Mouse (Mus musculus): ENCODE data around the gene Them5. TPM values are rescaled to one million over a fixed set of nuclear protein-coding genes. Genes with fewer than 3 reads are reported as not detected.
A peak's percentile ranks its signal among the peaks of the same experiment; 100 is the strongest.

The Them5 gene
- polyA plus RNA-seq, 1 experiment: 0.35 TPM

DNA sequence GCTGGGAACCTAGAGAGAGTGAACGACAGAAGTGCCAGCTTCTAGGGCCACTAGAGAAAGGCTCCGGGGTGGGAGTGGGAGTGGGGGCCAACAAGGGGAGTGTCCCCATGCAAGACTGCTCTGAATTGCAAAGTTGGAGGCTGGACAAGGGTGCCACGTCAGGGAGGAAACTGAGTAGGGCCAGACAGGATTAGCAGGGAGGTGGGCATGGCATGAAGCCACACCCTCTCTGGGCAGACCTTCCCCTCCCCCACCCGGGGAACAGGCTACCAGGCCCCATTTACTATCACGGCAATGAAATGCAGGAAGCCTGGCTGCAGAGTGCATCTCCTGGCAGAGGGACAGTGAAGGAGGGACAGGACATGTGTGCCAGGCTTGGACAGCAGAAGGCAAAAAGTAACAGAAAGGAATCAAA is 31.7 kb downstream of the Them5 start:
- peak overlapping the region; percentile 10; the same call in 1 of the 2 replicates for H3K27ac ChIP-seq (ENCODE audit: control insufficient read depth, insufficient read depth, low read length)

DNA sequence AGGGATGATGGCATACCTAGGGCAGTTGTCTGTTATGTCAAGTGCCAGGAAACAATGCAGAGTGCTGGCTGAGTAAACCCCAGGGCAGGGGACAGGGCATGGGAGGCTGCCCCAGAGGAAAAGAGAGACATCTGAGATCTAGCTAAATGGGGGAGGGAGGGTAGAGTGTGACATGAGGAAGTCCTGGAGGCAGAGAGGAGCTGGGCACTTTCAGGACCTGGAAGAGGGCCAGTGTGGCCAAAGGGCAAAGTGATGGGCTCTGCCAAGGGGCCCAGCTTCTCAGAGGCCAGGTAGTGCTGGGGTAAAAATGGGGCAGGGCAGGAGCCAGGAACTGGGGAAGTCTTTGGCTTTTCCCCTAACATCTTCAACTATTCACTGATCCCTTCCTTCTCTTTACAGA is 32.7 kb downstream of the Them5 start:
- DNase-seq: no peak
- Histone ChIP-seq H3K4me1 (replicated peaks; ENCODE audit: control insufficient read depth, insufficient read depth, low read length) (peaks cover 51% of the 10 kb centered on the region), H3K27ac (ENCODE audit: control insufficient read depth, insufficient read depth, low read length) (peak overlapping the region; percentile 97), H3K4me3 (ENCODE audit: control insufficient read depth, insufficient read depth, low read length) (peak overlapping the region; percentile 48), H3K36me3 (ENCODE audit: control insufficient read depth, insufficient read depth, low read length) (no peaks in the 10 kb centered on the region; the same call in 1 of the 2 replicates), H3K27me3 (ENCODE audit: control insufficient read depth, insufficient read depth, low read length) (no peaks in the 10 kb centered on the region)
- TF ChIP-seq POLR2A (IDR thresholded peaks at IDR 0.05; ENCODE audit: control insufficient read depth, extremely low read depth, insufficient read depth, low read length, poor library complexity): no peak
- TF ChIP-seq CTCF (IDR thresholded peaks at IDR 0.05; ENCODE audit: borderline replicate concordance, control insufficient read depth, extremely low read depth, insufficient read depth, low read length, poor library complexity): no peak

More for the DNA sequence above, 31.7 kb downstream of the Them5 start:
- DNase-seq: no peak
- Histone ChIP-seq H3K36me3 (ENCODE audit: control insufficient read depth, insufficient read depth, low read length) (no peaks in the 10 kb centered on the region; the same call in 1 of the 2 replicates), H3K4me3 (ENCODE audit: control insufficient read depth, insufficient read depth, low read length) (peak overlapping the region; percentile 16), H3K27me3 (ENCODE audit: control insufficient read depth, insufficient read depth, low read length) (no peaks in the 10 kb centered on the region), H3K4me1 (replicated peaks; ENCODE audit: control insufficient read depth, insufficient read depth, low read length) (peaks cover 53% of the 10 kb centered on the region)
- TF ChIP-seq POLR2A (IDR thresholded peaks at IDR 0.05; ENCODE audit: control insufficient read depth, extremely low read depth, insufficient read depth, low read length, poor library complexity) (no peak), CTCF (IDR thresholded peaks at IDR 0.05; ENCODE audit: borderline replicate concordance, control insufficient read depth, extremely low read depth, insufficient read depth, low read length, poor library complexity) (no peak)
- WGBS: 6% methylated on average over 5 of the region's 5 CpGs

DNA sequence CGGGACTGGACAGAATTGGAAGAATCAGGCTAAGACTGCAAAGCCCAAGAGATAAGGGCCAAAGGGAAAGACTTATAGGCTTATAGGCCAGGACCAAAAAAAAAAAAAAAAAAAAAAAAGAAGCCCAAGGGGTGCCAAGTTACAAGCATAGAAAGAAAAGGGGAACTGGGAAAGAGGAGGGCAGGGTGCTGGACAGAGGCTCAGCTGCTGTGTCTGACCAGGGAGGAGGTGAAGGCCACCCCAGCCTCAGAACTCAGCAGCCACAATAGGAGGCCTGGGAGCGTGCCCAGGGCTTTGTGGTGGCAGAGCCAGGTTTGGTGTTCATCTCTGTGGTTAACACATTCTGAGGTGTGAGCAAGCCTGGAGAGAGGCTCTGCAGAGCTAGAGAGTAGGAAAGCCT is 33.2 kb downstream of the Them5 start:
- TF ChIP-seq POLR2A (IDR thresholded peaks at IDR 0.05; ENCODE audit: control insufficient read depth, extremely low read depth, insufficient read depth, low read length, poor library complexity) (no peak), CTCF (IDR thresholded peaks at IDR 0.05; ENCODE audit: borderline replicate concordance, control insufficient read depth, extremely low read depth, insufficient read depth, low read length, poor library complexity) (no peak)
- H3K4me3 ChIP-seq (ENCODE audit: control insufficient read depth, insufficient read depth, low read length): peak overlapping the region; percentile 48
- peak overlapping the region; percentile 97 for H3K27ac ChIP-seq (ENCODE audit: control insufficient read depth, insufficient read depth, low read length)
- WGBS: 15% methylated on average over 2 of the region's 2 CpGs
- DNase-seq: no peak
- no peaks in the 10 kb centered on the region for H3K27me3 ChIP-seq (ENCODE audit: control insufficient read depth, insufficient read depth, low read length)
- peaks cover 52% of the 10 kb centered on the region for H3K4me1 ChIP-seq (replicated peaks; ENCODE audit: control insufficient read depth, insufficient read depth, low read length)
- H3K36me3 ChIP-seq (ENCODE audit: control insufficient read depth, insufficient read depth, low read length): no peaks in the 10 kb centered on the region; the same call in 1 of the 2 replicates

DNA sequence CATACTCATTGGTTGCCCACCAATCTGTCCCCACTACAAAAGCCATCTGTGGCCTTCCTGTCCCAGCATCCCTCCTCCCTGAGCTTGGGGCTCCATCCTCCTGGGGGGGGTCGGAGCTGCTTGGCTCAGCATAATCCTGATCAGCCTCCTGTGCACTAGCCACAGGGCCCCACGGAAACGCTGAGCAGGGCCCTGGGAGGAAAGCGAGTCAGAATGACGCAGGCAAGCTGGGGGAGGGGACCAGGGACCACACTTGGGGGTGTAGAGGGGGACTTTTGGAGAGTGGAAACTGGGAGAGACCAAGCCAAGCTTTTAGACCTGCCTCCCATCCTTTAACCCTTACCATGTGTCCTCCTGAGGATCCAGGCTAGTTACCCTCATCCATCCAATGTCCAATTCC is 34.0 kb downstream of the Them5 start:
- DNase-seq: peak; percentile 77
- no peak for TF ChIP-seq CTCF (IDR thresholded peaks at IDR 0.05; ENCODE audit: borderline replicate concordance, control insufficient read depth, extremely low read depth, insufficient read depth, low read length, poor library complexity)
- 0 out of 2 replicates have a peak, but pooled peaks have one; percentile 26 for TF ChIP-seq POLR2A (IDR thresholded peaks at IDR 0.05; ENCODE audit: control insufficient read depth, extremely low read depth, insufficient read depth, low read length, poor library complexity)
- H3K27me3 ChIP-seq (ENCODE audit: control insufficient read depth, insufficient read depth, low read length): no peaks in the 10 kb centered on the region
- H3K36me3 ChIP-seq (ENCODE audit: control insufficient read depth, insufficient read depth, low read length): no peaks in the 10 kb centered on the region; the same call in 1 of the 2 replicates
- 27% methylated on average over 5 of the region's 5 CpGs for WGBS
- H3K4me1 ChIP-seq (replicated peaks; ENCODE audit: control insufficient read depth, insufficient read depth, low read length): peaks cover 54% of the 10 kb centered on the region
- H3K27ac ChIP-seq (ENCODE audit: control insufficient read depth, insufficient read depth, low read length): peak overlapping the region; percentile 97
- H3K4me3 ChIP-seq (ENCODE audit: control insufficient read depth, insufficient read depth, low read length): peak overlapping the region; percentile 48

DNA sequence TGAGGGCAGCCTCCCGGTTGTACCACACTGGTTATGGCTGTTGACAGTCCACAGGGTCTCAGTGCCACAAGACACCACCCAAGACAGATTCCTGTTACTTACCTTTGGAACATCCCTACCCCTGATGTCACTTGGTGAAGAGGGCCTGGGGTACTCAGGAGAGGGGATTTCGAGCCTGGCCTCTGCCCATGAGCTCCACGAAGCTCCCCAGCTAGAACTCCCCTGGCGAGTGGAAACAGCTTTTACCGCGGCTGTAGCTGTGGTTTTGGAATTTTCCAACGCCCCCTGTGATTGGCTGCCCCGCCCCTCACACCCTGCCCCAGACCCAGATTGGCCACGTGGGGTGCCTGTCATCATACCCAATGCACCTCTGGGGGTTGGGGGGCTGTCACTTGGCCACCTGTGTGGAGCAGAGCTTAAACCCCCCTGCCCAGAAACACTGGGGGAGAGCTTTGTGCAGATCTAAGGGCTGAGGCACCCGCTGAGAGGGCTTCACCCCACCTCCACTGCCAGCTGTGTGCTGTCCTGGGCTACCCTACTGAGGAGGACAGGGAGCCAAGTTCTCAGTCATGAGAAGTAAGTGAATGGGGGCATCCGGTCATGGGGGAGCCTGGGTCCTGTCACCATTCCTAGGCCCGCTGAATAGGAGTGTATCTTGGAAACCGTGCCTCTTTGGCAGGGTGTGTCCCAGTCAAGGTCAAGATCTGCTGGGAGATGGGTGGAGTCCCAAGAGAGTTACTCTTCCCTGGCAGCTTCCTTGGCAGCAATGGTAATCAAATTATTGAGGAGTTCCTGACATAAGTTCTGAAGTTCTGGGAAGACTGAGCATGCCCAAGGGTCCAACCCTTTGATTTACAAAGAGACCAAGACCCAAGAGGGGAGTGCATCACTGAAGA is 35.4 kb downstream of the Them5 start:
- Histone ChIP-seq H3K27ac (ENCODE audit: control insufficient read depth, insufficient read depth, low read length) (peak overlapping the region; percentile 97), H3K36me3 (ENCODE audit: control insufficient read depth, insufficient read depth, low read length) (no peaks in the 10 kb centered on the region), H3K27me3 (ENCODE audit: control insufficient read depth, insufficient read depth, low read length) (no peaks in the 10 kb centered on the region), H3K4me1 (replicated peaks; ENCODE audit: control insufficient read depth, insufficient read depth, low read length) (peaks cover 54% of the 10 kb centered on the region), H3K4me3 (ENCODE audit: control insufficient read depth, insufficient read depth, low read length) (peak overlapping the region; percentile 78)
- 13% methylated on average over 13 of the region's 13 CpGs for WGBS
- peak; percentile 97 for DNase-seq
- TF ChIP-seq POLR2A (IDR thresholded peaks at IDR 0.05; ENCODE audit: control insufficient read depth, extremely low read depth, insufficient read depth, low read length, poor library complexity) (peak; percentile 94), CTCF (IDR thresholded peaks at IDR 0.05; ENCODE audit: borderline replicate concordance, control insufficient read depth, extremely low read depth, insufficient read depth, low read length, poor library complexity) (0 out of 2 replicates have a peak, but pooled peaks have one; percentile 26)

DNA sequence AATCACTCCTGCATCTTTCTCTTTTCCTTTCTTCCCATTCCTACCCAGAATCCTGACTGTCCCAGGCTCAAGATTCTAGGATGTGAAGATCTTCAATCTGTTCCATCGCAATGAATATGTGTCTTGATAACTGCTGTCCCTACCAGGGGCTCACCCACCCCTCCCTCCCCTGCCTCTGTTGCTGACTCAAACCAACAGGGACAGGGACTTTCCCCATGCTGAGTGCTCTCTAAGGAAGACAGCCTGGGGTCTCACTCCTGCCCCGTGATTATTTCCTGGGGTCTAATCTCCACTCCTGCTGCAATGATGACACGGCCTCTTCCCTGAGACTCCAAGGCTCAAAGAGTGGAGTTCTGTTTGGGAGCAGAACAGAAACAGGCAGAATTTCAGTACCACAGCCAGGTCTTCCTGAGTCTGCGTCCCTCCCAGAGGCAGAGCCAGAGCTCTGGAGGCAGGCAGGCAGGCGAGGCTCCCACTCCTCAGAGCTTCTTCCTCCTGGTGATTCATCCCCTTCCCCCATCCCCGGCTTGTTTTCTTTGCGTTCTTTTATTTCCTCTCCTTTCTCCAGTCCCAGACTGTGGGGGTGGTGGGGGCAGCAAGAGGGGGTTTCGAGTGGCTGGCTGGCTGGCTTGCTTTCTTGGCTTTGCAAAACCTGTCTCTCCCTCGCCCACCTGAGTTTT is 38.1 kb downstream of the Them5 start:
- peak overlapping the region; percentile 42 for H3K27ac ChIP-seq (ENCODE audit: control insufficient read depth, insufficient read depth, low read length)
- peaks cover 3% of the 10 kb centered on the region; the same call in 1 of the 2 replicates for H3K36me3 ChIP-seq (ENCODE audit: control insufficient read depth, insufficient read depth, low read length)
- TF ChIP-seq POLR2A (IDR thresholded peaks at IDR 0.05; ENCODE audit: control insufficient read depth, extremely low read depth, insufficient read depth, low read length, poor library complexity) (no peak), CTCF (IDR thresholded peaks at IDR 0.05; ENCODE audit: borderline replicate concordance, control insufficient read depth, extremely low read depth, insufficient read depth, low read length, poor library complexity) (no peak)
- peak overlapping the region; percentile 78 for H3K4me3 ChIP-seq (ENCODE audit: control insufficient read depth, insufficient read depth, low read length)
- H3K4me1 ChIP-seq (replicated peaks; ENCODE audit: control insufficient read depth, insufficient read depth, low read length): peaks cover 48% of the 10 kb centered on the region
- no peak for DNase-seq
- H3K27me3 ChIP-seq (ENCODE audit: control insufficient read depth, insufficient read depth, low read length): no peaks in the 10 kb centered on the region
- WGBS: 37% methylated on average over 9 of the region's 9 CpGs
